Mouse (Mus musculus) liver, postnatal 0 days (tissue): ENCODE measurements around the gene Acsf2. TPM values are rescaled to one million over a fixed set of nuclear protein-coding genes. Genes with fewer than 3 reads are reported as not detected.

Experiments
- ATAC-seq: fragments of 200-750 bp; cut with Nextera tagmentation; 2 replicates; pipeline ENCODE4 v1.8.0; 2017; ENCODE audit warnings: mild to moderate bottlenecking, moderate library complexity
- DNase-seq: peaks from one replicate; pipeline ENCODE4 v3.0.0-alpha.2; 2016
- H3K27ac ChIP-seq: fragments of 300-500 bp; sonication (generic); 2 replicates; pipeline ENCODE4 v1.5.1; 2014; ENCODE audit warnings: antibody characterized with exemption, moderate library complexity, mild to moderate bottlenecking, low read depth
- H3K27me3 ChIP-seq: fragments of 300-500 bp; sonication (generic); 2 replicates; pipeline ENCODE4 v1.6.1; 2014; ENCODE audit warnings: low read length, control low read depth, mixed read lengths; ENCODE audit not compliant: insufficient read depth
- H3K36me3 ChIP-seq: fragments of 300-500 bp; sonication (generic); replicated peaks from 2 replicates; pipeline ENCODE4 v1.6.1; 2014; ENCODE audit warnings: mild to moderate bottlenecking, control low read depth, low read length, moderate library complexity, mixed read lengths; ENCODE audit not compliant: insufficient read depth
- H3K4me1 ChIP-seq: fragments of 300-500 bp; sonication (generic); 2 replicates; pipeline ENCODE4 v1.6.1; 2014; ENCODE audit warnings: antibody characterized with exemption, mild to moderate bottlenecking, control low read depth; ENCODE audit not compliant: insufficient read depth
- H3K4me2 ChIP-seq: fragments of 300-500 bp; sonication (generic); 2 replicates; pipeline ENCODE4 v1.6.1; 2014; ENCODE audit warnings: low read depth, mild to moderate bottlenecking, low read length, moderate library complexity, mixed read lengths
- H3K4me3 ChIP-seq: fragments of 300-500 bp; sonication (generic); 2 replicates; pipeline ENCODE4 v1.5.1; 2014; ENCODE audit warnings: low read depth, low read length
- H3K9ac ChIP-seq: fragments of 300-500 bp; sonication (generic); replicated peaks from 2 replicates; pipeline ENCODE4 v1.6.1; 2014; ENCODE audit warnings: mild to moderate bottlenecking, moderate library complexity
- H3K9me3 ChIP-seq: fragments of 300-500 bp; sonication (generic); 2 replicates; pipeline ENCODE4 v1.6.1; 2016; ENCODE audit warnings: mild to moderate bottlenecking, control low read depth, low read length, mixed read lengths
- CTCF ChIP-seq: sonication (generic); IDR thresholded peaks from 2 replicates; pipeline ENCODE4 v1.5.1; 2016; ENCODE audit warnings: antibody characterized with exemption, low read depth
- EP300 ChIP-seq: IDR thresholded peaks from 2 replicates; pipeline ENCODE4 v1.6.1; 2016; ENCODE audit warnings: antibody characterized with exemption, low read depth, mild to moderate bottlenecking
- WGBS: fragments of 180-500 bp; shearing (Covaris S2); extraction: QIAGEN DNeasy Blood & Tissue Kit; methylation state at CpG from one replicate; pipeline ENCODE4 v1.1.7; 2014; ENCODE audit not compliant: insufficient replicate concordance; 5-methylcytosine and 5-hydroxymethylcytosine counted together
- polyA plus RNA-seq: library from polyadenylated mRNA; unstranded; fragments of >200 nt; fragmentation: Nextera tagmentation; extraction: Ambion mirVana; gene quantifications from 2 replicates; pipeline ENCODE4 v1.2.1, GENCODE M21; 2015

Acsf2 gene
- polyA plus RNA-seq, 1 experiment from 2014 or later: 4.2 TPM

GRCm38 (mm10) chr11:94558226-94558625 is 43.4 kb downstream of the Acsf2 start:
- H3K4me3 ChIP-seq: no peak overlapping the region
- H3K27ac ChIP-seq: no peak overlapping the region
- H3K36me3 ChIP-seq: no peaks in the 10 kb centered on the region
- no peak overlapping the region for H3K9ac ChIP-seq
- no peaks in the 10 kb centered on the region for H3K4me1 ChIP-seq
- H3K27me3 ChIP-seq: no peaks in the 10 kb centered on the region
- WGBS: 72% methylated on average over 3 of the region's 3 CpGs
- H3K9me3 ChIP-seq: no peaks in the 10 kb centered on the region
- no peak for ATAC-seq
- H3K4me2 ChIP-seq: no peak overlapping the region
- TF ChIP-seq CTCF: no peak
- no peak for DNase-seq

DNA sequence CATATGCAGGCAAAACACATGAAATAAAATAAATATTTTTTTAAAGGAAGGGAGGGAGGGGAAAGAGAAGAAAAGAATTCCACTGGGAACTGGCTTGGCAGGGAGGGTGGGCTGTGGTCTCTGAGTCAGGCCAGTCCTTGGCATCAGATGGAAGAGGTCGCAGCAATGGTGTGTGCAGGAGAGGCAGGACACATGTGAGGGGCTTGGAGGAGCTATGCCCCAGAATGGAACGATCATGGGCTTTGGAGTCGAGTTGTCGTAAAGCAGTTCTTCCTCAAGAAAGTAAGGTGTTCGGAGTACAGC is 51.3 kb downstream of the Acsf2 start:
- Histone ChIP-seq H3K9me3 (no peaks in the 10 kb centered on the region), H3K9ac (no peak overlapping the region), H3K27ac (peak overlapping the region; percentile 12; the same call in 1 of the 2 replicates), H3K4me2 (no peak overlapping the region), H3K4me3 (no peak overlapping the region), H3K27me3 (no peaks in the 10 kb centered on the region), H3K4me1 (peaks cover 10% of the 10 kb centered on the region), H3K36me3 (no peaks in the 10 kb centered on the region)
- DNase-seq: no peak
- 50% methylated on average over 5 of the region's 5 CpGs for WGBS
- ATAC-seq: no peak
- no peak for TF ChIP-seq EP300

DNA sequence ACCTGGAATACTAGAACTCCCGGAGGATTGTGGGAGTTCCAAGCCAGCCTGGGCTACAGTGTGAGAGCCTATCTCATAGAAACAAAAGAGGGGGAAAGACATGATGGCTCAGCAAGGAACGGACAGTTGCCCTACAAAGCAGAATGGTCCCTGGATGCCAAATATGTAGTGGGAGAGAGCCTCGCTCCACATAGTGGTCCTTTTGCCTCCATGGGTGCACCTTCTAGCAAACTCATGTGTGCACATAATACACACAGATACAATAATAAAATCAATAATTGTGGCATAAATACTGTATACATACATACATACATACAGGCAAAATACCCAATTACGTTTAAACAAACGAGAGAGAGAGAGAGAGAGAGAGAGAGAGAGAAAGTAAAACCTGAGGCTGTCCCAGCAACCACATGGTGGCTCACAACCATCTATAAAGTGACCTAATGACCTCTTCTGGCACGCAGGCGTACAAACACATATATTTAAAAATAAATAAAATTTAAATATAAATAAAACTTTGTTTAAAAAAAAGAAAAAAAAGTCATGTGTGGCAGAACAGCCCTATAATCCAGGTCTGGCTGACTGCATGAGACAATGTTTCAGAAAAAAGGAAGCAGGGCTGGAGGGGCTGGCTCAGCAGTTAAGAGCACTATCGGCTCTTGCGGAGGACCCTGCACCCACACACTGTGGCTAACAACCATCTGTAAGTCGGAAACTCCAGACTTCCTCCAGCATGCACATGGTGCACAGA is 51.8 kb downstream of the Acsf2 start:
- H3K27ac ChIP-seq: peak overlapping the region; percentile 81; the same call in 1 of the 2 replicates
- no peaks in the 10 kb centered on the region for H3K36me3 ChIP-seq
- H3K4me3 ChIP-seq: no peak overlapping the region; the same call in 1 of the 2 replicates
- no peak for DNase-seq
- H3K27me3 ChIP-seq: no peaks in the 10 kb centered on the region
- H3K9ac ChIP-seq: no peak overlapping the region; the same call in 1 of the 2 replicates
- no peak for ATAC-seq
- peak overlapping the region; percentile 88 for H3K4me2 ChIP-seq
- 38% methylated on average over 10 of the region's 10 CpGs for WGBS
- TF ChIP-seq CTCF (no peak), EP300 (no peak)
- no peaks in the 10 kb centered on the region for H3K9me3 ChIP-seq
- H3K4me1 ChIP-seq: peaks cover 10% of the 10 kb centered on the region

GRCm38 (mm10) chr11:94548888-94549690 is 52.6 kb downstream of the Acsf2 start, which contains the start of gene Rsad1:
Gene Rsad1, minus strand, starts transcription at chr11:94549255.
- TF ChIP-seq EP300 (no peak), CTCF (peak; percentile 95)
- 2% methylated on average over 47 of the region's 49 CpGs for WGBS
- H3K4me3 ChIP-seq: peak within 1 kb of the TSS; percentile 65
- peak within 1 kb of the TSS; percentile 81 for H3K27ac ChIP-seq
- H3K9ac ChIP-seq: peak within 1 kb of the TSS; percentile 69
- peak within 1 kb of the TSS; percentile 88 for H3K4me2 ChIP-seq
- H3K27me3 ChIP-seq: no peaks in the 10 kb centered on the region
- no peaks in the 10 kb centered on the region for H3K36me3 ChIP-seq
- H3K4me1 ChIP-seq: peaks cover 10% of the 10 kb centered on the region
- peak; percentile 94 for DNase-seq
- peak; percentile 87 for ATAC-seq
- H3K9me3 ChIP-seq: no peaks in the 10 kb centered on the region

GRCm38 (mm10) chr11:94548041-94548784 is 53.5 kb downstream of the Acsf2 start:
- H3K4me1 ChIP-seq: peaks cover 10% of the 10 kb centered on the region
- no peaks in the 10 kb centered on the region for H3K27me3 ChIP-seq
- H3K9me3 ChIP-seq: no peaks in the 10 kb centered on the region
- ATAC-seq (peak; percentile 40), DNase-seq (peak; percentile 48)
- WGBS: 7% methylated on average over 24 of the region's 24 CpGs
- H3K4me2 ChIP-seq: peak overlapping the region; percentile 88
- H3K36me3 ChIP-seq: no peaks in the 10 kb centered on the region
- peak overlapping the region; percentile 69 for H3K9ac ChIP-seq
- TF ChIP-seq EP300 (no peak), CTCF (no peak)
- peak overlapping the region; percentile 65 for H3K4me3 ChIP-seq
- H3K27ac ChIP-seq: peak overlapping the region; percentile 81; the same call in 1 of the 2 replicates

DNA sequence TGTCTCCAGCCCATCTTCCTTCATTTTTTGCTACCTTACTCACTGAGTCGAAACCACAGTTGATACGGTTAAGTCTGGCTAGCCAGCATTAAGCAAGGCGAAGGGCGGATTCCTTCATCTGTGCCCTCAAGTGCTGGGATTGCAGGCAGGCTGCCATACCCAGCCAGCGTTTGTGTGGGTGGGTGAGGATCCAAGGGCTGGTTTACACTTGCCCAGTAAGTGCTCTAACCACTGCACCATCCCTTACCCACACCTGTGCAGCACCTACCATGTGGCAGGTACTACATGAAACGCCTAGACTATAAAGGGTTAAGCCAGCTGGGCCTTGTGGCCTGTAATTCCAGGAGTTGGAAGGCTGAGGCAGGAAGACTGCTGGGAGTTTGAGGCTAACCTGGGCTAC is 54.4 kb downstream of the Acsf2 start:
- Histone ChIP-seq H3K27ac (no peak overlapping the region), H3K36me3 (no peaks in the 10 kb centered on the region), H3K27me3 (no peaks in the 10 kb centered on the region), H3K4me2 (no peak overlapping the region), H3K4me3 (no peak overlapping the region), H3K9me3 (no peaks in the 10 kb centered on the region), H3K4me1 (peaks cover 10% of the 10 kb centered on the region), H3K9ac (no peak overlapping the region)
- DNase-seq (no peak), ATAC-seq (no peak)
- TF ChIP-seq CTCF (no peak), EP300 (no peak)
- 87% methylated on average over 6 of the region's 6 CpGs for WGBS
